Mouse (Mus musculus): ENCODE results near the gene Atp13a2.

Atp13a2 gene

DNA sequence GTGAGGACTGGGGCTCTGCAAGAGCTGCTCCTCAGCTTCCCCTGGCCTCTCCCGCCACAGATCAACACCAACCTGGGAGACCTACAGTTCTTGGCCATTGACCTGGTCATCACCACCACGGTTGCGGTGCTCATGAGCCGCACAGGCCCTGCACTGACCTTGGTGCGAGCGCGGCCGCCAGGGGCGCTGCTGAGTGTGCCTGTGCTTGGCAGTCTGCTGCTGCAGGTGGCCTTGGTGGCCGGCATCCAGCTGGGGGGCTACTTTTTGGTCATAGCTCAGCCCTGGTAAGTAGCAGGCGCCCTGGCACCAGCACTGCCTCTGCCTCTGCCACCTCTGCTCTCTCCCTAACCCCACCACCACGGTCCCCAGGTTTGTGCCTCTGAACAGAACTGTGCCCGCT is 19.3 kb downstream of the Atp13a2 start:
- peak; percentile 64 for DNase-seq

DNA sequence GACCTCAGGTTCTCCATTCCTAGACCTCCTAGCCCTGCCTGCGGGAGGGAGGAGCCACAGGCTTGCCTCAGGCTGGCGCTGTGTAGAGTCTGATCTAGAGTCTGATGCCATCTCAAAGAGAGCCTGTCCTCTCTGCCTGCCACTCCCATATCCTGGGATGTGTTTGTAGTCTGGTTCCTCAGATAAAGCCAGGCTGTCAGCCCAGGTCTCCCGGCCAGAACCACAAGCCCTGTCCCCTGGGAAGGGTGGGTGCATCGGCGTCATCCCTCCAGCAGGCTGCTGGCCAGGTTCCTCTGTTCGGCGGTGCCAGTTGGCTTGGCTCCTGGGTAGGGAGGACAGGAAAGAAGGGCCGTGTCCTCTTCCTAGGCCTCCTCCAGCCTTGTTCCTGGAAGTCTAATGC is 21.4 kb downstream of the Atp13a2 start:
- no peak for DNase-seq

DNA sequence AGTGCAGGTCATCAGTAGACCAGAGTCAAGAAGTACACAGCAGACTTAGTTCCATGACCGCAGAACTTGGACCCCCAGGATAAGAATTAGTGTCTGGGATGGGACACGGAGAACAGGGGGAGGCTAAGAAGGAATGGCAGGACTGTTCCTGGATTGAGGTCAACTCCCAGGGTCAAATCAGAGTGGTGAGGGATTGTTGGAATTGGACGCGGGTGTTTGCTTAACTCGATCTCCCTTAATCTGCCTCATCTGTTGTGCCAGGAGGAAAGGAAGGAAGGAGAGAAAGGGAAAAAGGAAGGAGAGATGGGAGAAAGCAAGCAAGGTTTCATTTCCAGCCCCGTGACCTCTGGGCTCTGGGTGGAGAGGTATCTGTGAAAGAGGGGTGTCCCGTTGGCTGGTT is 23.4 kb downstream of the Atp13a2 start, which contains the start of gene Mfap2:
Gene Mfap2 (plus strand): TSS at position 301 of the 400 bp plus-strand sequence.
- no peak for DNase-seq

DNA sequence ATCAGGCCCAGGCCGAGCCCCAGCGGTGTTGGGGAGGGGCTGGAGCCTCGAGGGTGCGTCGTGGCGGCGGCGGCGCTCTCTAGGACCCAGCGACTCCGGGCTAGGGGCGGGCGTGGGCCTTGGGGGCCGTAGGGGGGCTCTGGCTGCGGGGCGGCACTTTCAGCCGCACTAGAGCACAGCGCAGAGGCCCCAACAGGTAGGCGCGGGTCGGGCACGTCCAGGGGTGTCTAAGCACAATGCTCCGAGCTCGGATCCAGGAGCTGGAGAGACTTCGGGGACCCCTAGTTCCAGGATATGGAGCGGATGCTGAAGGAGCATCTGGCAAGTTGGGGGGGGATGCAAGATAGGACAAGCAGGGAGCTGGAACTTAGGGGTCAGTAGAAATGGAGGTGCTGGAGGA is 23.9 kb downstream of the Atp13a2 start:
- DNase-seq = no peak

DNA sequence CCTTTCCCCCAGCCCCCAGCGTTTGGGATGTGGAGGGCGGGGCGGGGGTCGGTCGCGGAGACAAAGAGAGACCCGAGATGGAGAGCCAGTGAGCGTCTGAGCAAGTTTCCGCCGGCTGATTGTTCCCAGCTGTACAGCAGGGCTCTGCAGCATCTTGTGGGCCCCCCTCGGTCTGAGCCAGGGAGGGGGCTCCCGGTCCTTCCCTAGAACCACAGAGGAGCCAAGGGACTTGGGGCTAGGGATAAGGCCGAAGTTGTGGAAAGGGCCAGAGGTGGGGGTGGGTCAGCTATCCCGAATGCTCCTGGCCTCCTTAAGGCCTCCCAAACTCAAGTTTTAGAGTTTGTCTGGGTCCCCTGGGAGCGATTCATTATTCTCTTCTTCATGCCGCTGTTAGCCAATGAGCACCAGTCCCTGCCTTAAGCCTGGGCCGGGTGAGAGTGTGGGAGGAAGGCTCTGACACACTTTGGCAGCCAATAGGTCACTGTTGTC is 24.3 kb downstream of the Atp13a2 start:
- no peak for DNase-seq

DNA sequence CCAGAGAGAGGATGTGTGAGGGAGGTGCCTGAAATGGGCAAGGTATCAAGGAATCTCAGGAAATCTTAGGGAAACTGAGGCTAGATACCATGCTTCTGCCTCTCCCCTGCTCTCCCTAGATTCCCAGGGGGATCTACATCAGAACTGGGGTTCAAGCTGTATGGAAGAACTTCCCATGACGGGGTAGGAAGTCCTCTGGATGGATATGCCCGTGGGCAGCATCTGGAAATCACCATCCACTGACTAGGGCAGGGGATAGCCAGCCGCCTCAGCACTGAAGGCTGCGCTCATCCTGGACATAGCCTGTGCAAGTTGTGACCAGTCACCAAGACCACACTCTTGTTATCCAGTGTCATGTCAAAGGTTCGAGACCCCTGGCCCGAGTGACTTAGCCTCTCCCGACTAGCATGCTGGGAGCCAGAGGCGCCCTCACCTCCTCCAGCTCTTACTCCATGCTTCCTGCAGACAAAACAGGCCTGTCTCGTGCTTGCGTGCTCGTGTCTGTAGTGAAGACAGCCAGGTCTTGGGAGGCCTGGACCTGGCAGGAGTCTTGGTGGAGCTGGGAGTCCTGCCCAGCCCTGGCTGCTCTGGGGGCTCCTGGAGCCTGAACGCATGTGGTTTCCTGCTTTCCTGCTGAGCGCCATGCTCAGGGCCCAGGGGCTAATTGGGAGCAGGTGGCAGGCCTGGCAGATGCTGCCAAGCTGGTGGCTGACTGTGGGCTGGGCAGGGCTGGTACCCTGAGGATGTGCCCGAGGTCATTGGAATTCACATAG is 25.1 kb downstream of the Atp13a2 start:
- peak; percentile 69 for DNase-seq

DNA sequence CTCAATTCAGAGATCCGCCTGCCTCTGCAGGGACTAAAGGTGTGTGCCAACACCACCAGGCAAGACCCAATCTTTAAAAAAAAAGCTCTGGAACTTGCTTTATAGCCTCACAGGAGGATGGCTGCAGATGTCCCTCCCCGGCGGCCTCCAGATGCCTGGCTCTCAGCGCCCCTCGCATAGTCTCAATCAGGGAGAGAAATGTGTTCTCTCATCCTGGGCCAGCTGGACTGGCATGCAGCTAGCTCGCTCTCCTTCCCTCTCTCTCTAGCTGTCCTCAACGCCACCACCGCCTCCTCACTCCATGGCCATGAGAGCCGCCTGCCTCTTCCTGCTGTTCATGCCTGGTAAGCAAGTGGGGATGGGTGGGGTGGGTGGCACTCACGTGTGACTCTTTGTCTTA is 25.9 kb downstream of the Atp13a2 start:
- no peak for DNase-seq

DNA sequence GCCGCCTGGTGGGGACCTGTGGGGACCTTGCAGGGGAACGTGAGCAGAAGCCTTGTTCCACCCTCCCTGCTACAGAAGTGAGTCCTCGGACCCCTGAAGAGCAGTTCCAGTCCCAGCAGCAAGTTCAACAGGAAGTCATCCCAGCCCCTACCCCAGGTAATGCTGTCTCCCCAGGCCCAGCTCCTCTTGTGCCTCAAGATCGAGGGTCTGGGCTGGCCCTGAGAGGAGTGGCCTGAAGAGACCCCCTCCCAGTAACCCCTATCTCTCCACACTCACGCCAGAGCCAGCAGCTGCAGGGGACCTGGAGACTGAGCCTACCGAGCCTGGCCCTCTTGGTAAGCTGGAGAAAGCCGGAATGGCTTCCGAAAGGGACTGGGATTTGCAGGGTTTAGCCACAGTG is 27.4 kb downstream of the Atp13a2 start:
- no peak for DNase-seq

DNA sequence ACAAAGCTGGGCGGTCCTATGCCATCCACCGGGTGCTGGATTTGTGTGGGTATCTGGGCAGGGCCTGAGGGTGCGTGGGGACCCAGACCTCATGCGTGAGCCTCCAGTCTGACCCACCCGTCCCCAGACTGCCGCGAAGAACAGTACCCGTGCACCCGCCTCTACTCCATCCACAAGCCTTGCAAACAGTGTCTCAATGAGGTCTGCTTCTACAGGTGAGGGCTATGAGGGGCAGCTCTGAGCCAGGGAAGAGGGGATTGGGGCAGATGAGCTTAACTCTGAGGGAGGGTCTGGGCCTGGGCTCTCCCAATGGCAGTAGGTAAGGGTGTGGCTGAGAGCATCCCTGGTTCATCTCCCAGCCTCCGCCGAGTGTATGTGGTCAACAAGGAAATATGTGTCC is 28.2 kb downstream of the Atp13a2 start:
- DNase-seq = no peak

DNA sequence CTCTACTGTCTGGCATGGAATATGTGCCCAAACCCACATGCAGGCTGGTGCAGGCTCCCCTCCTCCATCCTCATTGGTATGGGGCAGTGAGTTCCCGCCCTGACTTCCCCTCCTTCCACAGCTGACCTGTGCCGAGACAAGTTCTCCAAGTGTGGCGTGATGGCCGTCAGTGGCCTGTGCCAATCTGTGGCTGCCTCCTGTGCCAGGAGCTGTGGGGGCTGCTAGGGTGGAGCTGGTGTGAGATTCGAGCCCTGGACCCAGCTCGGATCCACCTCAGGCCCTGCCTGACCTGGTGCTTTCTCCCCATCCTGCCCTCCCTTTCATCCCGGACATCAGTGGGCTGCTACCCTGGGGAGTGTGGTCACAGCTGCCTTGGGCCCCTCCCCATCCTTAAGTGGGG is 28.7 kb downstream of the Atp13a2 start:
- DNase-seq = no peak

DNA sequence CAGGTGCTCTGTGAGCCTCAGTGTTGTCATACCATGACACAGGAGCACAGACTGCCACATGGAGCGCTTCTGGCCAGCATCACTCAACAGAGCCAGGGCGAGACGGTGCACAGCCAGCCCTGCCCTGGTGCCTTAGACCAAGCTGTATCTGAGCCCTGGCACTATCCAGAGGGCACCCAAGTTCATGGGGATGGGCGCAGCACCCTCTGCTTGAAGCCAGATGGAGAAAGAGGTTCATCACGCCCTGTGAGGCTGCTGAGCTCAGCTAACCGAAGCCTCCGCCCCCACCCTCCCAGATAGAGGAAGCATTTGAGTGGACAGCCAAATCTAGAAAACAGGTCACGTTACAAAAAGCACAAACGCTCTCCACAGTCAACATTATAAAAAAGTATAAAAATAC is 29.6 kb downstream of the Atp13a2 start:
- DNase-seq = no peak

DNA sequence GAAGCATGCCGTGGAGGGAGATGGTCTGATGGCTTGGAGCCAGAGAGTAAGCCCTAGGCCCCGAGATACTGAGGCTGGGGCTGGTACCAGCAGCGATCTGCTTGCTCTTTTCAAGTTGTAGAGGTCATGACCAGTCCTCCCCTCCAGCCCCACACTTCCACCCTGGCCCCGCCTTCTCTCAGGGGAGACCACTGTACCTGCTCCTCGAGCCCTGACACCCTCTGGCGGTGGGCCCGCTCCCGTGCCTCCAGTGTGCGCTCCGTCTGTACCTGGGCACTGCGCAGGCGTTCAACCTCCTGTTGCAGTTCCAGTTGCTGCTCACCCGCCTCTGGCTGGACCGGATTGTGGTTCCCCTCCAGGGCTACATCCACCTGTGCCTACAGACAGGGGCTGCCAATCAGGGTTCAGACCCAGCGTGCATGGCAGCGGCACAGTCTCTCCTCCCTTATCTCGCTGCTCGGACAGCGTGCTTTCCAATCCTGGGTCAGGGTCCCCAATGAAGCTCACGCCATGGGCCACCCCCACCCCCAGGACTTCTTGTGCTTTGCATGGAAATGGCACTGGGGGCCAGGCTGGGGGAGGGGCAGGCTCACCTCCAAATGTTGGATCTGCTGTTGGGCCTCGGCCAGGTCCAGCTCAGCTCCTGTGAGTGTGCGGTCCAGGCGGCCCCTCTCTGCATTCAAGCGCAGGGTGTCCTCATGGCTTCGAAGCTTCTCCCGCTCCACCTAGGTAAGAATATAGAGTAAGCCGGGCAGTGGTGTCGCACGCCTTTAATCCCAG is 31.2 kb downstream of the Atp13a2 start:
- DNase-seq = no peak

DNA sequence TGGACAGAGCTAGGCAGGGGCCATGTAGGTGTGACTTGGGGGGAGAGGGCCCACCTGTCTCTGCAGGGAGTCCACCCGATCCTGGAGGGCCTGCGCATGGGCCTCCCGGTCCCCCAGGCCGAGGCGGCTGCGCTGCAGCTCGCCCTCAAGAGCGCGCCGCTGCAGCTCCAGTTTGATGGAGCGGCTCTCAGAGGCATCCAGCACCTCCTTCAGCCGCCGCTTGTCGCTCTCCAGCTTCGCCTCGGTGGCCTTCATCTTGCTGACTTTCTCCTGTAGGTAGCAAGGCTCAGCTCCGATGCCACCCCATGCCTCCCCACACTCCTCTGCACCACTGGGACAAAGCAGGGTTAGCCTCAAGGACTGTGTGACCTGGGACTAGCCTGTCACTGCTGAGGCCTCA is 33.5 kb downstream of the Atp13a2 start:
- no peak for DNase-seq

DNA sequence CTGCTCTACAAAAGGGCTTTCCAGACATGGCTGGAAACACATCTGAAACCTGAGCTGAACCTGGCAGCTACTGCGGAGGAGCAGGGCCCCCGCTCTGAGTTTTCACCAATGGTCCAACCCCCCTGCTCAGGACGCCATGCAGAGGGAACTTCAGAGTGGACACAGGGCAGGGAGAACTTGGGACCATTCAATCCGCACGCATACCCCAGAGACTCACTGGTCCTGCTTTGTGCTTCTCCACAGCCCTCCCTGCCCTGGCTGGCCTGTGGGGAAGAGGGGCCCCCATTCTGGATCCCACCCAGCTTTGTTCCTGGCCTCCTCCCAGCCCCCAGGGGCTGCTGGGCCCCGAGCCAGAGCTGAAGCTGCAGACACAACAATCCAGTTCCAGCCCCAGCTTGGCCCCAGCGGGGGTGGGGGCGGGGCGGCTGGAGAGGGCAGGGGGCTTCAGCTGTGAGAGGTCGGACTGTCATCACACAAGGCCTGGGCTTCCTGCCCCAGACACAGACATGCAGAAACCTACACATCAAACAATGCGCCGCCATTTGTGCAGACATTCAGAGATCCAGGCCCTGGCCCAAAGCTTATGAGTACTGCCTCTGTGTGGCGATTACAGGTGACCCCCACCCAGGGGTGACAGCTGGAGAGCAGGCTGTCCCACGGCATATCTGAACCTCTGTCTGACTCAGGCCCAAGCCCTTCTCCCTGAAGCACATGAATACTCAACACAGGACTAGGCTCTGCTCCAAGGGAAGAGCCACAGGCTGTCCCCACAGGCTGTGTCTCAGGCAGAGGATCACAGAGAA is 34.3 kb downstream of the Atp13a2 start:
- no peak for DNase-seq

DNA sequence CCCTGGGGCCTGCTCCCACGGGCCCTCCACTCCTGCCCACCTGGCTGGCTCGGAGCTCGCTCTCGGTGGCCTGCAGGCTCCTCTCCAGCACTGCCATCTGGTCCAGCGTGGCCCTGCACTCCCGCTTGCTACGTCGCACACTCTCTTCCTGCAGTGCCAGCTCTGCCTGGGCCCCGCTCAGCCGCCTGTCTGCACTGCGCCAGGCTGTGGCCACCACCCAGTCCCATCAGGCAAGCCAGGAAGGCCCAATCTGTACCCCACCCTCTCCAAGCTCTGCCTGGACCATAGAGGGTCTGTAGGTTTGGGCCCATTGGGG is 34.9 kb downstream of the Atp13a2 start:
- DNase-seq = peak; percentile 60

DNA sequence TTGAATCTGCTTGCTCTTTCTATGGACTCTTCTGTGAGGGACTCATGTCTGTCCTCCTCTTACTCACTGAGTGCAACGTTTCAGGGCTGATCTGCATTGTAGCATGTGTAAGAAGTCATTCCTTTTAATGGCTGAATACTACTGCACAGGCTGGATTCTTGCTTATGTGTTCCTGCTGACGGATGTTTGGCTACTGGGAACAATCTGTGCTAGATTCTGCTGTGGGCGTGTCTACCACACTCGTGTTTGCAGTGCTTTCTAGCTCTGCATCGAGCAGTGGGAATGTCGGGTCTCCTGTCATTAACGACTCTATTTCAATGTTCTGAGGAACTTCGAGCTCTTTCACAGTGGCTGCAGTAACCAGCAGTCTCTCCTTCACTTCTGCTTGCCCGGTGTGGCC is 37.4 kb downstream of the Atp13a2 start:
- DNase-seq = no peak

DNA sequence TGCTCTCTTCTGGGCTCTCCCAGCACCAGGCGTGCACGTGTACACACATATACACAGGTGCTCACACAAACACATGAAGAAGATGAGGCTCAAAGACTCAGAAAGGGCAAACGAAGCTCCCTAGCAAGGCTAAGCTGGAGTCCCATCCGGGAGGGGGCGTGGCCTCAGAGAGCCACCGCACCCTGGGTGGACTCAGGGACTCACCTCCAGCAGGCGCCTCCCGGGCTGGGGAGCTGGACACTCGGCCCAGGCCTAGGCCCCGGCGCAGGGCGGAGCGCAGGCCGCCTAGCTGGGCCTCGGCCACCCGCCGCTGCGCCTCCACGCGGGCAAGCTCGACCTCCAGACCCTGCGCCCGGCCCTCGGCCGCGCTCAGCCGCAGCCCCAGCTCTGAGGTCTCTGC is 38.3 kb downstream of the Atp13a2 start:
- DNase-seq = no peak

DNA sequence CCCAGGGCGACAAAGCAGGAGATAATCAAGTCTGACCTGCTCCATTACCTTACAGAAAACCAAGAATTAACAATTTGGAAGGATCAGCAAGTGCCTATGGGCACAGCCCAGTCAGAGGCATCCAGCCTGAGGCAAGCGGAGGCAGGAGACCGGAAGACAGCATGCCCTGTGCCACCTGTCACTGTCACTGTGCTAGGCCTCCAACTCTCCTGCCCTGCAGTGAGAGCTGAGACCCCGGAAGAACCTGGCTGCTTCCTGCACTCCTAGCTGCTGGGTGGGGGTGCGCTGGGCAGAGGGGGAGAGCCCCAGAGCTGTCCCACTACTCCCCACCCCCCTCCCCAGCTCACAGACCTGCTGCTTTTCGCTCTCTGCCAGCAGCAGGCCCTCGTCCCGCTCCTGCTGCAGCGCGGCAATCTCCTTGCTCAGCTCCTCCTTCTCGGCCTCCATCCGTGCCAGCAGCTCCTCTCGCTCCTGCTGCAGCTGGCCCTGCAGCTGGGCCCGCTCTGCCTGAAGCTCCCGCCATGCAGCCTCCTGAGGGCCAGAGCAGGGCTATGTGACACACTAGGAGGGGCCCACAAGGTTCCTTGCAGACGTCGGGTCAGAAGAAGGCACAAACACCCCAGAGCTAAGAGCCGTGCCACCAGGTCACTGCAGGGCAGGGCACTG is 44.0 kb downstream of the Atp13a2 start:
- DNase-seq = no peak

DNA sequence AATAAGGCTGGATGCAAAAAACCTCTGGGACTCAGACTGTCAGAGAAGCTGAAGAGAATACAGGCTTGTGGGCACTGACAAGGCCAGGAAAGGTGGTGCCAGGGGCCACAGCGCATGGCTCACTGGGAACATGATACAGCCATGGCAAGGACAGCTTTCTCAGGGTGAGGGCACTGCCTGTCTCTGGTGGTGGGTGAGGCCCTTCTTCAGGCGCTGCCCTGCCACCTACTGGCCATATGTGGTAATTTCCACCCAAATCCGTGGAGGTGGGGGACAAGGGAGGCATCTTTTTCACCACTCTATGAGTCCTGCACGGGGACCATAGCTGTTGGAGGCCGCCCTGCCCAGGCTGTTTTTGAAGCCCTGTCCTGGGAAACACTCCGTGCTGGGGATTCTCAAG is 45.1 kb downstream of the Atp13a2 start:
- DNase-seq = peak; percentile 82

DNA sequence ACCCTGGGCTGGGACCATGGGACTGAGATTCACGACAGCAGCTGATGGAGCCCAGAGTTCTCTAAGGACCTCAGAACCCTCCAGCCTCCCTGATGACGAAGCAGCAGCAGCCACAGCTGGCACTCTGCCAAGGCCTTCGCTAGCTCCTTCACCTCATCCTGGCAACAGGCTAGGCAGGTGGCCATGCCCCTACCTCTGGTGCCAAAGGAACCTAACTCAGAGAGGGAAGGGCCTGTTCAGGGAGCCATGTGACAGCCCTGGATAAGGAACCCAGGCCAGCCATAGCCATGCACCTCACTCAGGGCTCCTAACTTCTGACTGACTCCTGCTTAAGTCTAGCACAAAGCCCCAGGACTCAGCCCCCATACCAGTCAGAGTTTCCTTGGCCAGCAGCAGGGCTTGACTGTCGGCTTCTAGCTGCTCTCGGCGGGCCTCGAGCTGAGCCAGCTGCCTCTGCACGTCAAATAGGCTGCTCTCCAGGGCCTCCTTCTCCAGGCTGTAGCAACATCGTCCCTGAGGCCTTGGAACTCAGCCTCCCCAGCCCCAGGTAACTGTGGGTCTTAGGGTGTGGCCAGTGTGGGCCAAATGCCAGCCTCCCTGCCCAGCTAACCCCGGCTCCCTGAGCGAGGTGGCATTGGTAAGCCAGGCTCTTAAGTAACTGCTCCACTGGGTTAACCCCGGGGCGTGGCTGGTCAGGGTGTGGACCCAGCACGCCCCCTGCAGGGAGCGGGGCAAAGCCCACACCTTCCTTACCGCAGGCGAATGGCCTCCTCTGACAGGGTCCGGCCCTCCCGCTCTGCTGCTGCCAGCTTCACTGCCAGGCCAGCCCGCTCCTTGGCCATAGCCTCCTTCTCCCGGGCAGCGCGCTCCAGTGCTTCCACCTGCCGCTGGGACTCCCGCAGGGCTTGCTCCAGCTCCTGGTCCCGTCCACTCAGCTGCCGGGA is 47.2 kb downstream of the Atp13a2 start:
- DNase-seq = no peak

DNA sequence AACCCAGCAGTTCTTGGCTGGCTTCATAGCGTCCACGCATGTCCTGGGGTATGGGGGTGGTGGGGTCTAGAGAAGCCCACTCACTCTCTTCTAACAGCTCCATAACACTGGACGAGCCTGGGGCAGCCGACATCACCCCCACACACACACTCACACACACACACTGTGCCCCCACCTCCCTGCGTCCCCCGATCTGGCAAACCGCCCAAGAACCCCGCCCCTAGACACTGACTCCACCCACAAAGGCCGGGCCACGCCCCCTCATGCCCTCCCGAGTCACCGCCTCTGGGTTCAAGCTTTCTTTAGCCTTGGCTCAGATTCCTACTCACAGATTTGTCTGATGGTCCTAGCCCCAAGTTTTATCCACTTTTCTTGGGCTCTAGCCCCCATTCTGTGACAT is 54.4 kb downstream of the Atp13a2 start:
- DNase-seq = no peak

DNA sequence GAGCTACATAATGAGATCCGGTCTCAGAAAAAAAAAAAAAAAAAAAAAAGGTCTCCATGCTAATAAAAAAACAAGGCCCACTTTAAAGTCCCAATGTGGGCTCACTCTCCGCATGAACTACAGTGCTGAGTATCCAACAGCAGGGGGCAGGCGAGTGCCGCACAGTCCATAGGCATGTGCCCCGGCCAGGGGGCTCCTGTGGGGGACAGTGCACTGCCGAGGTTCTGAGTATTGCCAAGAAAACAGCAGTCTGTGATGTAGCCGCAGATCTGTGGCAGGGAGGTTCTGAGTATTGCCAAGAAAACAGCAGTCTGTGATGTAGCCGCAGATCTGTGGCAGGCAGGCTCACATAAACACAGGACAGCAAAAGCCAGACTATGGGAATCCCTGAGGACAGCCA is 58.1 kb downstream of the Atp13a2 start:
- no peak for DNase-seq

Measured in cerebellum, adult 11 months (tissue).